Mouse (Mus musculus): ENCODE data around the gene Ccdc173.
"Not testable (repeated sequence)": the region's sequence is repeated elsewhere in the genome, so short reads cannot be mapped to it uniquely, and the experiment has no call there.

Ccdc173 gene

GRCm38 (mm10) chr2:69789429-69790069 lies at the start of gene Ccdc173, which contains the start of gene Phospho2:
Gene Ccdc173 (minus strand): TSS chr2:69789575.
Gene Phospho2 (plus strand): TSS chr2:69789623.
- in situ Hi-C loops (cut with MboI, MseI) = loop anchor here in 1 of 2 experiments (10.0 kb wide), 2 partner anchors 155 to 1465 kb away; no protein-coding TSS in a partner anchor

- in situ Hi-C loops (cut with MboI, MseI) = no loop called here
Observed at GRCm38 (mm10) chr2:69838707-69839106, 49.3 kb upstream of the Ccdc173 start.

- in situ Hi-C loops (cut with MboI, MseI) = no loop called here
Observed at GRCm38 (mm10) chr2:69837996-69838395, 48.6 kb upstream of the Ccdc173 start.

GRCm38 (mm10) chr2:69837244-69837967 lies 48.0 kb upstream of the Ccdc173 start:
- in situ Hi-C loops (cut with MboI, MseI) = no loop called here

- in situ Hi-C loops (cut with MboI, MseI) = no loop called here
Observed at GRCm38 (mm10) chr2:69830116-69830515, 40.7 kb upstream of the Ccdc173 start.

GRCm38 (mm10) chr2:69829680-69830079 lies 40.3 kb upstream of the Ccdc173 start:
- in situ Hi-C loops (cut with MboI, MseI) = no loop called here

- in situ Hi-C loops (cut with MboI, MseI) = no loop called here
Observed at GRCm38 (mm10) chr2:69828031-69828430, 38.7 kb upstream of the Ccdc173 start.

GRCm38 (mm10) chr2:69826380-69826779 lies 37.0 kb upstream of the Ccdc173 start:
- in situ Hi-C loops (cut with MboI, MseI) = no loop called here

- in situ Hi-C loops (cut with MboI, MseI) = no loop called here
Observed at GRCm38 (mm10) chr2:69825898-69826297, 36.5 kb upstream of the Ccdc173 start.

GRCm38 (mm10) chr2:69823129-69823677 lies 33.8 kb upstream of the Ccdc173 start:
- in situ Hi-C loops (cut with MboI, MseI) = no loop called here

- in situ Hi-C loops (cut with MboI, MseI) = no loop called here
Observed at GRCm38 (mm10) chr2:69822361-69823128, 33.2 kb upstream of the Ccdc173 start.

- in situ Hi-C loops (cut with MboI, MseI) = no loop called here
Observed at GRCm38 (mm10) chr2:69821711-69822110, 32.3 kb upstream of the Ccdc173 start, which contains the start of gene Klhl23. Gene Klhl23 (plus strand): TSS chr2:69821944.

- in situ Hi-C loops (cut with MboI, MseI) = no loop called here
Observed at GRCm38 (mm10) chr2:69820201-69820600, 30.8 kb upstream of the Ccdc173 start.

- in situ Hi-C loops (cut with MboI, MseI) = no loop called here
Observed at GRCm38 (mm10) chr2:69818350-69819085, 29.1 kb upstream of the Ccdc173 start.

GRCm38 (mm10) chr2:69816575-69816974 lies 27.2 kb upstream of the Ccdc173 start:
- in situ Hi-C loops (cut with MboI, MseI) = no loop called here

GRCm38 (mm10) chr2:69811349-69811748 lies 22.0 kb upstream of the Ccdc173 start:
- in situ Hi-C loops (cut with MboI, MseI) = not testable (repeated sequence)

GRCm38 (mm10) chr2:69810169-69810568 lies 20.8 kb upstream of the Ccdc173 start:
- in situ Hi-C loops (cut with MboI, MseI) = no loop called here

- in situ Hi-C loops (cut with MboI, MseI) = loop anchor here in 1 of 2 experiments (10.0 kb wide), 1 partner anchor 1980 kb away; no protein-coding TSS in a partner anchor
Observed at GRCm38 (mm10) chr2:69804663-69805062, 15.3 kb upstream of the Ccdc173 start.

- in situ Hi-C loops (cut with MboI, MseI) = loop anchor here in 1 of 2 experiments (10.0 kb wide), 1 partner anchor 1981 kb away; no protein-coding TSS in a partner anchor
Observed at GRCm38 (mm10) chr2:69803756-69804155, 14.4 kb upstream of the Ccdc173 start.

- in situ Hi-C loops (cut with MboI, MseI) = loop anchor here in 1 of 2 experiments (10.0 kb wide), 1 partner anchor 1982 kb away; no protein-coding TSS in a partner anchor
Observed at GRCm38 (mm10) chr2:69802911-69803312, 13.5 kb upstream of the Ccdc173 start.

GRCm38 (mm10) chr2:69790722-69791121 lies 1.3 kb upstream of the Ccdc173 start:
- in situ Hi-C loops (cut with MboI, MseI) = loop anchor here in 1 of 2 experiments (10.0 kb wide), 1 partner anchor 1464 kb away; no protein-coding TSS in a partner anchor
